Mouse (Mus musculus) intestine, embryonic 16.5 days (tissue): ENCODE measurements around the gene Tmem81. TPM values are rescaled to one million over a fixed set of nuclear protein-coding genes. Genes with fewer than 3 reads are reported as not detected.

Experiments
- ATAC-seq: fragments of 200-750 bp; cut with Nextera tagmentation; 2 replicates; pipeline ENCODE4 v1.8.0; 2017; ENCODE audit warnings: moderate TSS enrichment, moderate library complexity
- H3K27ac ChIP-seq: fragments of 300-500 bp; sonication (generic); 2 replicates; pipeline ENCODE4 v1.5.1; 2014; ENCODE audit warnings: mild to moderate bottlenecking, low read length
- H3K27me3 ChIP-seq: fragments of 300-500 bp; sonication (generic); replicated peaks from 2 replicates; pipeline ENCODE4 v1.6.1; 2014; ENCODE audit warnings: low read length, control low read depth, mixed read lengths; ENCODE audit not compliant: control insufficient read depth, insufficient read depth
- H3K36me3 ChIP-seq: fragments of 300-500 bp; sonication (generic); 2 replicates; pipeline ENCODE4 v1.6.1; 2014; ENCODE audit warnings: low read length, control low read depth; ENCODE audit not compliant: control insufficient read depth, insufficient read depth
- H3K4me1 ChIP-seq: fragments of 300-500 bp; sonication (generic); 2 replicates; pipeline ENCODE4 v1.6.1; 2014; ENCODE audit warnings: low read length, control low read depth, mixed read lengths; ENCODE audit not compliant: control insufficient read depth, insufficient read depth
- H3K4me2 ChIP-seq: fragments of 300-500 bp; sonication (generic); 2 replicates; pipeline ENCODE4 v1.6.1; 2014; ENCODE audit warnings: low read depth, low read length, control low read depth
- H3K4me3 ChIP-seq: fragments of 300-500 bp; sonication (generic); 2 replicates; pipeline ENCODE4 v1.5.1; 2014; ENCODE audit warnings: mild to moderate bottlenecking, low read length
- H3K9ac ChIP-seq: fragments of 300-500 bp; sonication (generic); 2 replicates; pipeline ENCODE4 v1.6.1; 2014; ENCODE audit warnings: low read depth, low read length
- H3K9me3 ChIP-seq: fragments of 300-500 bp; sonication (generic); 2 replicates; pipeline ENCODE4 v1.6.1; 2016; ENCODE audit warnings: low read length, control low read depth; ENCODE audit not compliant: control insufficient read depth
- WGBS: fragments of 180-500 bp; shearing (Covaris S2); extraction: QIAGEN DNeasy Blood & Tissue Kit; methylation state at CpG from one replicate; pipeline ENCODE4 v1.1.7; 2014; 5-methylcytosine and 5-hydroxymethylcytosine counted together
- polyA plus RNA-seq: library from polyadenylated mRNA; unstranded; fragments of >200 nt; fragmentation: Nextera tagmentation; extraction: Ambion mirVana; gene quantifications from 2 replicates; pipeline ENCODE4 v1.2.1, GENCODE M21; 2015

Gene Tmem81
- polyA plus RNA-seq, 1 experiment from 2014 or later = 1.4 TPM

GRCm38 (mm10) chr1:132511521-132511920 lies 5.5 kb downstream of the Tmem81 start:
- H3K27ac ChIP-seq = no peak overlapping the region
- 40% methylated on average over 8 of the region's 8 CpGs for WGBS
- no peaks in the 10 kb centered on the region for H3K27me3 ChIP-seq
- H3K9me3 ChIP-seq = no peaks in the 10 kb centered on the region
- no peak overlapping the region for H3K9ac ChIP-seq
- no peaks in the 10 kb centered on the region; the same call in 1 of the 2 replicates for H3K36me3 ChIP-seq
- no peak for ATAC-seq
- H3K4me3 ChIP-seq = no peak overlapping the region
- H3K4me1 ChIP-seq = no peaks in the 10 kb centered on the region
- H3K4me2 ChIP-seq = no peak overlapping the region

- WGBS = 76% methylated on average over 8 of the region's 8 CpGs
- no peak for ATAC-seq
These were observed 6.1 kb downstream of the Tmem81 start for GRCm38 (mm10) chr1:132512106-132512505.

GRCm38 (mm10) chr1:132515339-132515738 lies 9.3 kb downstream of the Tmem81 start:
- H3K4me2 ChIP-seq = no peak overlapping the region
- H3K36me3 ChIP-seq = no peaks in the 10 kb centered on the region

More at GRCm38 (mm10) chr1:132512106-132512505, 6.1 kb downstream of the Tmem81 start:
- Histone ChIP-seq H3K4me1 (no peaks in the 10 kb centered on the region), H3K27ac (no peak overlapping the region), H3K9me3 (no peaks in the 10 kb centered on the region), H3K9ac (no peak overlapping the region), H3K4me3 (no peak overlapping the region), H3K4me2 (no peak overlapping the region), H3K36me3 (no peaks in the 10 kb centered on the region; the same call in 1 of the 2 replicates), H3K27me3 (no peaks in the 10 kb centered on the region)

GRCm38 (mm10) chr1:132516776-132517175 lies 10.7 kb downstream of the Tmem81 start:
- Histone ChIP-seq H3K27ac (no peak overlapping the region), H3K9me3 (no peaks in the 10 kb centered on the region), H3K9ac (no peak overlapping the region), H3K27me3 (no peaks in the 10 kb centered on the region), H3K4me2 (no peak overlapping the region), H3K4me3 (no peak overlapping the region), H3K36me3 (no peaks in the 10 kb centered on the region), H3K4me1 (peaks cover 7% of the 10 kb centered on the region; the same call in 1 of the 2 replicates)
- WGBS = 93% methylated on average over 11 of the region's 11 CpGs
- ATAC-seq = no peak

More at GRCm38 (mm10) chr1:132515339-132515738, 9.3 kb downstream of the Tmem81 start:
- 86% methylated on average over 12 of the region's 12 CpGs for WGBS
- no peaks in the 10 kb centered on the region for H3K27me3 ChIP-seq
- no peak overlapping the region for H3K27ac ChIP-seq
- H3K9ac ChIP-seq = no peak overlapping the region
- no peaks in the 10 kb centered on the region for H3K9me3 ChIP-seq
- H3K4me1 ChIP-seq = peaks cover 5% of the 10 kb centered on the region; the same call in 1 of the 2 replicates
- H3K4me3 ChIP-seq = no peak overlapping the region
- ATAC-seq = no peak

GRCm38 (mm10) chr1:132518621-132519020 lies 12.6 kb downstream of the Tmem81 start:
- WGBS = 84% methylated on average over 18 of the region's 18 CpGs
- H3K4me2 ChIP-seq = no peak overlapping the region
- no peak overlapping the region for H3K9ac ChIP-seq
- H3K4me3 ChIP-seq = no peak overlapping the region
- no peaks in the 10 kb centered on the region for H3K36me3 ChIP-seq
- no peaks in the 10 kb centered on the region for H3K27me3 ChIP-seq
- H3K9me3 ChIP-seq = no peaks in the 10 kb centered on the region
- no peak for ATAC-seq
- H3K27ac ChIP-seq = no peak overlapping the region
- peaks cover 7% of the 10 kb centered on the region; the same call in 1 of the 2 replicates for H3K4me1 ChIP-seq

GRCm38 (mm10) chr1:132519734-132520133 lies 13.7 kb downstream of the Tmem81 start:
- Histone ChIP-seq H3K4me2 (no peak overlapping the region), H3K27ac (no peak overlapping the region), H3K27me3 (no peaks in the 10 kb centered on the region), H3K4me1 (peaks cover 7% of the 10 kb centered on the region; the same call in 1 of the 2 replicates), H3K9me3 (no peaks in the 10 kb centered on the region), H3K9ac (no peak overlapping the region), H3K36me3 (no peaks in the 10 kb centered on the region), H3K4me3 (no peak overlapping the region)
- 75% methylated on average over 11 of the region's 11 CpGs for WGBS
- ATAC-seq = no peak

GRCm38 (mm10) chr1:132520764-132521163 lies 14.7 kb downstream of the Tmem81 start:
- no peak overlapping the region for H3K4me2 ChIP-seq
- peak; percentile 70 for ATAC-seq
- WGBS = 42% methylated on average over 2 of the region's 6 CpGs

GRCm38 (mm10) chr1:132523048-132523447 lies 17.0 kb downstream of the Tmem81 start:
- H3K9ac ChIP-seq = no peak overlapping the region
- H3K4me1 ChIP-seq = peaks cover 7% of the 10 kb centered on the region; the same call in 1 of the 2 replicates
- ATAC-seq = no peak
- H3K36me3 ChIP-seq = no peaks in the 10 kb centered on the region
- H3K27me3 ChIP-seq = no peaks in the 10 kb centered on the region
- H3K27ac ChIP-seq = no peak overlapping the region
- 75% methylated on average over 8 of the region's 8 CpGs for WGBS
- no peak overlapping the region for H3K4me2 ChIP-seq
- H3K9me3 ChIP-seq = no peaks in the 10 kb centered on the region
- no peak overlapping the region for H3K4me3 ChIP-seq

More at GRCm38 (mm10) chr1:132520764-132521163, 14.7 kb downstream of the Tmem81 start:
- Histone ChIP-seq H3K9ac (no peak overlapping the region), H3K4me1 (peaks cover 7% of the 10 kb centered on the region; the same call in 1 of the 2 replicates), H3K9me3 (no peaks in the 10 kb centered on the region), H3K27ac (no peak overlapping the region), H3K36me3 (no peaks in the 10 kb centered on the region), H3K27me3 (no peaks in the 10 kb centered on the region), H3K4me3 (no peak overlapping the region)

GRCm38 (mm10) chr1:132523920-132524319 lies 17.9 kb downstream of the Tmem81 start:
- Histone ChIP-seq H3K27me3 (no peaks in the 10 kb centered on the region), H3K36me3 (no peaks in the 10 kb centered on the region), H3K4me2 (no peak overlapping the region), H3K4me3 (no peak overlapping the region), H3K9ac (no peak overlapping the region), H3K27ac (no peak overlapping the region), H3K4me1 (peaks cover 7% of the 10 kb centered on the region; the same call in 1 of the 2 replicates), H3K9me3 (no peaks in the 10 kb centered on the region)
- 23% methylated on average over 4 of the region's 4 CpGs for WGBS
- ATAC-seq = no peak

- WGBS = 4% methylated on average over 10 of the region's 10 CpGs
These were observed 19.8 kb downstream of the Tmem81 start for GRCm38 (mm10) chr1:132525832-132526231.

More at GRCm38 (mm10) chr1:132525832-132526231, 19.8 kb downstream of the Tmem81 start:
- Histone ChIP-seq H3K36me3 (no peaks in the 10 kb centered on the region), H3K4me1 (peaks cover 6% of the 10 kb centered on the region), H3K4me3 (no peak overlapping the region), H3K9ac (no peak overlapping the region), H3K9me3 (no peaks in the 10 kb centered on the region), H3K4me2 (no peak overlapping the region), H3K27ac (no peak overlapping the region), H3K27me3 (no peaks in the 10 kb centered on the region)
- peak; percentile 19; the same call in 1 of the 2 replicates for ATAC-seq
